Mouse (Mus musculus) midbrain, embryonic 15.5 days (tissue): ENCODE measurements around the gene Tlk2. TPM values are rescaled to one million over a fixed set of nuclear protein-coding genes. Genes with fewer than 3 reads are reported as not detected.
A peak's percentile ranks its signal among the peaks of the same experiment; 100 is the strongest.

Source experiments
- ATAC-seq: fragments of 200-750 bp; cut with Nextera tagmentation; replicated peaks from 2 replicates; pipeline ENCODE4 v1.8.0; 2017; ENCODE audit warnings: moderate TSS enrichment
- H3K27ac ChIP-seq: fragments of 300-500 bp; sonication (generic); 2 replicates; pipeline ENCODE4 v1.5.1; 2015; ENCODE audit warnings: mild to moderate bottlenecking, inconsistent platforms
- H3K27me3 ChIP-seq: fragments of 300-500 bp; sonication (generic); replicated peaks from 2 replicates; pipeline ENCODE4 v1.6.1; 2015; ENCODE audit warnings: inconsistent platforms
- H3K36me3 ChIP-seq: fragments of 300-500 bp; sonication (generic); replicated peaks from 2 replicates; pipeline ENCODE4 v1.6.1; 2015; ENCODE audit warnings: inconsistent platforms
- H3K4me1 ChIP-seq: fragments of 300-500 bp; sonication (generic); 2 replicates; pipeline ENCODE4 v1.6.1; 2015; ENCODE audit warnings: inconsistent platforms
- H3K4me2 ChIP-seq: fragments of 300-500 bp; sonication (generic); 2 replicates; pipeline ENCODE4 v1.6.1; 2015; ENCODE audit warnings: inconsistent platforms, mild to moderate bottlenecking, moderate library complexity
- H3K4me3 ChIP-seq: fragments of 300-500 bp; sonication (generic); 2 replicates; pipeline ENCODE4 v1.5.1; 2015; ENCODE audit warnings: mild to moderate bottlenecking, inconsistent platforms
- H3K9ac ChIP-seq: fragments of 300-500 bp; sonication (generic); 2 replicates; pipeline ENCODE4 v1.6.1; 2015; ENCODE audit warnings: mild to moderate bottlenecking, inconsistent platforms
- H3K9me3 ChIP-seq: fragments of 300-500 bp; sonication (generic); 2 replicates; pipeline ENCODE4 v1.6.1; 2016; ENCODE audit warnings: inconsistent platforms
- WGBS: fragments of 180-500 bp; shearing (Covaris S2); methylation state at CpG from one replicate; pipeline ENCODE4 v1.1.7; 2015; ENCODE audit warnings: mixed read lengths; 5-methylcytosine and 5-hydroxymethylcytosine counted together
- polyA plus RNA-seq: library from polyadenylated mRNA; unstranded; fragments of >200 nt; fragmentation: Nextera tagmentation; extraction: Ambion mirVana; gene quantifications from 2 replicates; pipeline ENCODE4 v1.2.1, GENCODE M21; 2015

Tlk2 gene
- polyA plus RNA-seq, 1 experiment from 2014 or later = 18.8 TPM

GRCm38 (mm10) chr11:105331732-105332131 lies 153.1 kb downstream of the Tlk2 start:
- no peaks in the 10 kb centered on the region for H3K27me3 ChIP-seq
- no peak overlapping the region for H3K4me2 ChIP-seq
- H3K9me3 ChIP-seq = no peaks in the 10 kb centered on the region
- WGBS = 51% methylated on average over 10 of the region's 10 CpGs
- no peak overlapping the region for H3K4me3 ChIP-seq
- no peak; the same call in 1 of the 2 replicates for ATAC-seq
- no peak overlapping the region for H3K27ac ChIP-seq
- H3K4me1 ChIP-seq = peaks cover 5% of the 10 kb centered on the region; the same call in 1 of the 2 replicates
- no peaks in the 10 kb centered on the region for H3K36me3 ChIP-seq
- no peak overlapping the region for H3K9ac ChIP-seq

GRCm38 (mm10) chr11:105332468-105332867 lies 153.9 kb downstream of the Tlk2 start:
- H3K36me3 ChIP-seq = no peaks in the 10 kb centered on the region
- peaks cover 5% of the 10 kb centered on the region; the same call in 1 of the 2 replicates for H3K4me1 ChIP-seq
- H3K27me3 ChIP-seq = no peaks in the 10 kb centered on the region
- peak; percentile 45; the same call in 1 of the 2 replicates for ATAC-seq
- H3K27ac ChIP-seq = no peak overlapping the region
- no peak overlapping the region for H3K4me3 ChIP-seq
- WGBS = 58% methylated on average over 8 of the region's 8 CpGs
- no peaks in the 10 kb centered on the region for H3K9me3 ChIP-seq
- no peak overlapping the region for H3K9ac ChIP-seq
- H3K4me2 ChIP-seq = no peak overlapping the region

Other genes with a start within 250 kb of the Tlk2 start
- gene Efcab3, start 115.2 kb upstream of the Tlk2 start, polyA plus RNA-seq = not detected in 2 replicates
- 30.4 and 34.5 TPM in 2 replicates for gene Mettl2, start 52.4 kb upstream of the Tlk2 start, polyA plus RNA-seq
- not detected in 2 replicates for gene Gm10842, start 31.9 kb upstream of the Tlk2 start, polyA plus RNA-seq
- 5.8 and 6.8 TPM in 2 replicates for gene Mrc2, start 113.8 kb downstream of the Tlk2 start, polyA plus RNA-seq